Mouse (Mus musculus) WW6 (cell line): ENCODE results near the gene Papolb.

Experiments
- DNase-seq: peaks from one replicate; pipeline ENCODE4 v3.0.0-alpha.2; 2013; ENCODE audit warnings: low read depth, low spot score

Papolb gene

GRCm38 (mm10) chr5:142520360-142520759 is 9.5 kb downstream of the Papolb start:
- no peak for DNase-seq

DNA sequence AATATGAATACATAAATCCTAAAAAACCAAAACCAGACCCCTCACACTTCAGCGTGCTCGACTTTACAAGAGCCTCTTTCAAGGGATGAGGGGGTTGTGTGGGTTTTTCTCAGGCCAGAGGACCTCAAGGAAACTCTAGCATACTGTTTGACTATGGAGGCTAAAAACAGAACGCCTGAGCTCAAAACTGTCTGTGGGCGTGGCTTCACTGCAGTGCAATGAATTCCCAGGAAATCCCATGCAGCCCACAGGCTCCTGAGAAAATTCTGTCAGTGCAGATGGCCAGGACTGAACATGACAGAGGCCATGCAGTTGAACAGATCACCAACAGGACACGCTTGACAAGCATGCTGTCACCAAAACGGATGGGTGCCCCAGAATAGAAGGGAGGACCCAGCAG is 10.9 kb downstream of the Papolb start:
- DNase-seq, result no peak

GRCm38 (mm10) chr5:142512112-142512511 is 17.8 kb downstream of the Papolb start:
- DNase-seq, result no peak

- DNase-seq, result no peak
These were observed 19.8 kb downstream of the Papolb start for GRCm38 (mm10) chr5:142510061-142510414.

DNA sequence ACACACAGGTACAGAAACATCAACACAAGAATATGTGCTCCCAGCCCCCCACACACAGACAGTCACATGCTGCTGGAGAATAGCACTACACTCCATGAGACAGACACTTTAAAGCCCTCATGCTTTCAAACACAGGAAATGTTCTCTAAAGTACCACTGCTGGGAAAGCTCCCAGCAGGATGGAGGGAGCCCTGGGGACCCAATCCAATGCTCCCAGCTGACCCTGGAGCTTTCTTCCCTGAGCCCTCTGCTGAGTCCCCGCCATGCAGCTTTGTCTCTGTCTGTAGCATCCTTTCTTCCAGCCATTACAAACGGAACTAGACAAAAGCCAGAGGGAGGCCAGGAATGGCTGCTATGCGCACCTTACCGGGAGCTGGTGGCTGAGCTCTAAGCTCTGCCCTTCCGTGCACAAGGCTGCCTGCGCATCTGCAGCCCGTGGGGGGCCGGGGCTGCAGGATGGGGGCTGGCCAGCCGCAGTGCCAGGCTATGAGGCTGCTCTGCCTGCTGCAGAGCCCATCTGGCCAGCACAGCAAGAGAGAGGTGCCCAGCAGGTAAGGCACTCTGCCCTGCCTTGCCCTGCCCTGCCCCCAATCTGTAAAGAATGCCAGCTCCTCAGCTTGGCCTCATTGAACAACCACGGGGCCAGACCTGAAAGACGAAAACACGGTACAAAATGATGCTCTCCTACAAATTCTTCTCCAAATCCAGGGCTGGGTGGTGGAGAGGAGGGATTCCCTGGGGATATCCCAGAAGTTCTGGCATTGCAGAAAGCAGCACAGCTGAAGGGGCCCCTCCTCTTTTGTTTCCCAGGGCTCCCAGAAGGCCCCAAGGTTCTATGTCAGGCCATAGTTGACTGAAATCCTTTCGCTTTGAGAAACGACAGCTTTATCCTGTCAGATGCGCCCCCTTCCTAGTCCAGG is 20.5 kb downstream of the Papolb start:
- DNase-seq, result no peak

DNA sequence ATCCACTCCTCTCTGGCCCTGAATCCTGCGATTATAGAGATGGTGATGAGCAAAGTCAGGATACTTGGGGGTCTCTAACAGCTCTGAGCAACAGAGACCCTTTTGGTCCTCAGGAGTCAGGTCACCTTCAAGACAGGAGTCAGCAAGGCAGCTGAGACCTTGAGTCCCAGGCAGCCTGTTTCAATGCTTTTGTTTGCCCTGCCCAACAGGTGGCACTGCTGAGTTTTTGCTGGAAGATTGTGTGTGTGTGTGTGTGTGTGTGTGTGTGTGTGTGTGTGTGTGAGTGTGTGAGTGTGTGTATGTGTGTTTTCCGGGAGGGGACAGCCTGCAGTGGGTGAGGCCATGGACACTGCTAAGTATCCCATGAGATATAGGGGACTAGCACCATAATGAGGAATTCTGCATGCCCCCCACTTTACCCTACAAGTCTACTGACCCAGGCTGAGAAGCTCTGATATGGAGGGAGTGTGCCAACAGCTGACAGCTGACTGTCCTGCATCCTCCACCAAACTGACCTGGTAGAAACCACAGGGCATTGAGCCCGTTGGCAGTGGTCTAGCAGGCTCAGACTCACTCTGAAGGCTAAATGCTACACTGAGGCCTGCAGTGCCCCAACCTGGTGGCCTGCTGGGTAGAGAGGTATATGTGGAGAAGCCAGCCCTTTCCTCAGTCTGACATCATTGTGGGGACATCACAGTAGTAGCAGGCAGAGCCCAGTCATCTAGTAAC is 24.0 kb downstream of the Papolb start:
- DNase-seq, result no peak

- DNase-seq, result no peak
These were observed 25.7 kb downstream of the Papolb start for GRCm38 (mm10) chr5:142504175-142504574.

- peak; percentile 71 for DNase-seq
These were observed 27.5 kb downstream of the Papolb start for GRCm38 (mm10) chr5:142502414-142502813.

DNA sequence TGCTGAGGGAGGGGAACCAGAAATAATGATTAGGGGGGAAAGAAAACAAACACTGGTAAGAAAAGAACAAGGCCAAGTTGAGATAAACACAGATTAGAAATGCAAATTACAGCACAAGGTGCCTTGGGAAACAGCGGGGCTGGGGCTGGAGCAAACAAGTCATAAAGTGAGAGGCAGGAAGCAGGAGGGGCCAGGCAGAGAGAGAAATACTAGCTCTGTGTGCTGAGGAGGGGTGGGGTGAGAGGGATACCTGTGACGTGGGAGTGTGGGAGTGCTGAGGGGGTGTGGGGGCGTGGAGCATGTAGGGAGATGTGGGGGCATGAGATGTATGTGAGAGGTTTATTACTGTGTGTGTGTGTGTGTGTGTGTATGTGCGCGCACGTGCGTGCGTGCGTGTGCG is 29.0 kb downstream of the Papolb start:
- DNase-seq, result no peak

- no peak for DNase-seq
These were observed 30.9 kb downstream of the Papolb start for GRCm38 (mm10) chr5:142498964-142499363.

GRCm38 (mm10) chr5:142495321-142496096 is 34.4 kb downstream of the Papolb start:
- no peak for DNase-seq

DNA sequence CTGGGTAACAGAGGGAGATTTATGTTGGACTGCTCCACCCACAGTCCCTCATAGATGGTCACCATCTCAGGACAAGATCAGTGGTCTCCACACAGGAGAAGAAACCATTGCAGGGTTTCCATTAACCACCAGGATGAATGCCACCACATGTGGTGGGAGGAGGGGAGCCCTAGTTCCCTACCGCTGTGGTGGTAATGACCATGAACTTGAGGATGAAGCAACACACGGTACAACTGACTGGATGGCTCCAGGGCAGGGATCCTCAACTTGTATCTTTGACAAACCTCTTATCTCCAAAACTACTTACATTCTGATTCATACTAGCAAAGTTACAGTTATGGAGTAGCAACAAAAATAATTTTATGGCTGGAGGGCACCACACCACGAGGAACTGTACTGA is 36.6 kb downstream of the Papolb start:
- no peak for DNase-seq

DNA sequence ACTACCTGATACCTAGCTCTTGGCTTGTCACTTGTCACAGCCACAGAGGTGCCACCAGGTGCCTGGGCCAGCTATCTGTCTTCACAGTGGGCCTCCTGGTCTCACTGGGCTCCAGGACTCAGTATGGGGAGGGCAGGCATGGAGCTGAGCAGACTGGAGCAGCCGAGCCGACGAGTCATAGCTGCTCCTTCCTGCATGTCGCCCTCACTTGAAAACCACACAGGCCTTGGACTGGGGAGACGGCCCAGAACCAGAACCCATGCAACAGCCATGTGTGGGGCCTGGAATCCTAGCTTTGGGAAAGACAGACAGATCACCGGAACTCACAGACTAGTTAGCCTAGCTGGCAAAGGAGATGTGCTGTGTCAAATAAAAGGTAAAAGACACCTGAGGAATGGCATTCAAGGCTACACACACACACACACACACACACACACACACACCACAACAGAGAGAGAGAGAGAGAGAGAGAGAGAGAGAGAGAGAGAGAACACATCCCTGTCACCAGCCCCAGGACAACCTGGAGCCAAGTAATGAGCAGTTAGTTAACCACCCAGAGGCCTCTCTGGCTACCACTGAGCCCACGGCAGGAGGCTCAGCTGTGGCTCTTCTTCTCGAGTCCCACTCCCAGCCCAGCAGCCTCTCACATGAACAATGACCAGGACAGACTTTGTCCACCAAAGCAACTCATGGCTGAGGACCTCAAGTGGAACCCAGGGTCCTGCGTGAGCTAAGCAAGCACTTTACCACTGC is 39.7 kb downstream of the Papolb start:
- no peak for DNase-seq

GRCm38 (mm10) chr5:142486654-142487053 is 43.2 kb downstream of the Papolb start:
- DNase-seq, result no peak

GRCm38 (mm10) chr5:142483581-142483980 is 46.3 kb downstream of the Papolb start:
- DNase-seq, result no peak

GRCm38 (mm10) chr5:142482512-142482911 is 47.4 kb downstream of the Papolb start:
- no peak for DNase-seq

- DNase-seq, result peak; percentile 68
These were observed 50.9 kb downstream of the Papolb start for GRCm38 (mm10) chr5:142478829-142479435.

GRCm38 (mm10) chr5:142477866-142478615 is 51.8 kb downstream of the Papolb start:
- peak; percentile 55 for DNase-seq

- DNase-seq, result no peak
These were observed 52.5 kb downstream of the Papolb start for GRCm38 (mm10) chr5:142477346-142477745.
